Mouse (Mus musculus) stomach, embryonic 16.5 days (tissue): Measurements from ENCODE around the gene Surf6. TPM values are rescaled to one million over a fixed set of nuclear protein-coding genes. Genes with fewer than 3 reads are reported as not detected.
"Not testable (repeated sequence)": the region's sequence is repeated elsewhere in the genome, so short reads cannot be mapped to it uniquely, and the experiment has no call there.

ENCODE experiments used
- ATAC-seq: fragments of 200-750 bp; cut with Nextera tagmentation; 2 replicates; pipeline ENCODE4 v1.8.0; 2017; ENCODE audit warnings: moderate number of reproducible peaks, moderate TSS enrichment; ENCODE audit not compliant: insufficient read depth, low FRiP score
- H3K27ac ChIP-seq: fragments of 300-500 bp; sonication (generic); 2 replicates; pipeline ENCODE4 v1.5.1; 2014; ENCODE audit warnings: low read length
- H3K27me3 ChIP-seq: fragments of 300-500 bp; sonication (generic); 2 replicates; pipeline ENCODE4 v1.6.1; 2014; ENCODE audit warnings: low read length, control low read depth, mixed read lengths; ENCODE audit not compliant: control insufficient read depth, insufficient read depth
- H3K36me3 ChIP-seq: fragments of 300-500 bp; sonication (generic); 2 replicates; pipeline ENCODE4 v1.6.1; 2014; ENCODE audit warnings: low read length; ENCODE audit not compliant: control insufficient read depth, insufficient read depth
- H3K4me1 ChIP-seq: fragments of 300-500 bp; sonication (generic); 2 replicates; pipeline ENCODE4 v1.6.1; 2014; ENCODE audit warnings: low read length, control low read depth, mixed read lengths; ENCODE audit not compliant: control insufficient read depth, insufficient read depth
- H3K4me2 ChIP-seq: fragments of 300-500 bp; sonication (generic); 2 replicates; pipeline ENCODE4 v1.6.1; 2014; ENCODE audit warnings: low read depth, low read length, mixed read lengths
- H3K4me3 ChIP-seq: fragments of 300-500 bp; sonication (generic); replicated peaks from 2 replicates; pipeline ENCODE4 v1.5.1; 2014; ENCODE audit warnings: mild to moderate bottlenecking, low read length
- H3K9ac ChIP-seq: fragments of 300-500 bp; sonication (generic); 2 replicates; pipeline ENCODE4 v1.6.1; 2014; ENCODE audit warnings: low read length
- H3K9me3 ChIP-seq: fragments of 300-500 bp; sonication (generic); replicated peaks from 2 replicates; pipeline ENCODE4 v1.6.1; 2016; ENCODE audit warnings: low read length, control low read depth; ENCODE audit not compliant: control insufficient read depth
- WGBS: fragments of 180-500 bp; shearing (Covaris S2); extraction: QIAGEN DNeasy Blood & Tissue Kit; methylation state at CpG from one replicate; pipeline ENCODE4 v1.1.7; 2014; 5-methylcytosine and 5-hydroxymethylcytosine counted together
- polyA plus RNA-seq: library from polyadenylated mRNA; unstranded; fragments of >200 nt; fragmentation: Nextera tagmentation; extraction: Ambion mirVana; gene quantifications from 2 replicates; pipeline ENCODE4 v1.2.1, GENCODE M21; 2015

Surf6 gene
- polyA plus RNA-seq, 1 experiment from 2014 or later: 25.1 TPM

DNA sequence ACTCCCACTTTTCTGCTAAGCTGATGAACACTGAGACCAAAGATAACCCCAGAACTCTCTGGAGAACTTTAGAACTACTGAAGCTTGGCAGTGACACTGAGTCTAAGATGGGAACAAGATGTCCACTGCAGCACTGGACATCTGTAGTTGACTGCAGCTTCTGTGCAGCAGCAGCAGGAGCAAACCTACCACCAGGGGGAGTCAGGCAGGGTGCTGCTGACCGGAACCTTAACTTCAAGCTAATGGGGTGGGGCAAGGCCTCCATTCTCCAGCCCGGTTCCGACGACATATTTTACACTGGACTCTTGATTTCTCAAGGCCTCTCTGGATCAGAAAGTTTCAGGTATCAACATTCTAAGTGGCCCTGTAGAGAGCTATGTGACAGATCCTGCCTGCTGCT, 4.4 kb upstream of the Surf6 start:
- no peaks in the 10 kb centered on the region for H3K9me3 ChIP-seq
- H3K27me3 ChIP-seq: no peaks in the 10 kb centered on the region
- peaks cover 16% of the 10 kb centered on the region for H3K36me3 ChIP-seq
- H3K4me1 ChIP-seq: peaks cover 29% of the 10 kb centered on the region
- 50% methylated on average over 4 of the region's 4 CpGs for WGBS
- ATAC-seq: no peak
- H3K4me3 ChIP-seq: no peak overlapping the region
- no peak overlapping the region for H3K4me2 ChIP-seq
- no peak overlapping the region for H3K27ac ChIP-seq
- no peak overlapping the region for H3K9ac ChIP-seq

GRCm38 (mm10) chr2:26906431-26906830, 3.8 kb upstream of the Surf6 start:
- H3K4me3 ChIP-seq: no peak overlapping the region
- H3K9me3 ChIP-seq: no peaks in the 10 kb centered on the region
- no peak for ATAC-seq
- peaks cover 14% of the 10 kb centered on the region; the same call in 1 of the 2 replicates for H3K36me3 ChIP-seq
- H3K4me1 ChIP-seq: peaks cover 30% of the 10 kb centered on the region
- no peak overlapping the region for H3K27ac ChIP-seq
- no peaks in the 10 kb centered on the region for H3K27me3 ChIP-seq
- H3K9ac ChIP-seq: no peak overlapping the region
- WGBS: 93% methylated on average over 3 of the region's 3 CpGs
- H3K4me2 ChIP-seq: no peak overlapping the region

DNA sequence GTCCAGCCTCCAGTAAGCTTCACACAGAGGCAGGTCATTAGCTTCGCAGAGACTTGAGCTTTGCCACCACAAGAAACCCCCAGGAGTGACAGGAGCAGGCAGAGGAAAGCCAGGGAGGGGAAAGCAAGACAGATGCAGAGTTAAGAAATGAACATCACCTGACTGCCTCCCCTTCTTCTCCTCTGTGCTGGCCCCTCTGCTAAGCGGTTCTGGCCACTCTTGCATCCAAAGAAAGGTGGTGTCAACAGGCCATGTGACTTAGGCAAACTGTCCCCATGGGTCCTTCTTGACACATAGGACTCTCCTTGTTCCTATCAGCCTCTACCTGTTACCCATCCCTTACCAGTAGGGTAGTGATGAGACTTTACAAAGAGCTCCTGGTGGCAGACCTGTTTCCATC, 3.3 kb upstream of the Surf6 start:
- Histone ChIP-seq H3K9ac (no peak overlapping the region), H3K4me1 (peaks cover 34% of the 10 kb centered on the region), H3K36me3 (peaks cover 14% of the 10 kb centered on the region; the same call in 1 of the 2 replicates), H3K4me3 (no peak overlapping the region), H3K4me2 (no peak overlapping the region), H3K9me3 (no peaks in the 10 kb centered on the region), H3K27ac (no peak overlapping the region), H3K27me3 (no peaks in the 10 kb centered on the region)
- no peak for ATAC-seq
- 93% methylated on average over 2 of the region's 2 CpGs for WGBS

GRCm38 (mm10) chr2:26903311-26903710, 632 bp upstream of the Surf6 start:
- peaks cover 27% of the 10 kb centered on the region for H3K36me3 ChIP-seq
- peak overlapping the region; percentile 71 for H3K4me2 ChIP-seq
- H3K4me3 ChIP-seq: peak overlapping the region; percentile 78
- WGBS: 12% methylated on average over 7 of the region's 7 CpGs
- ATAC-seq: no peak
- peak overlapping the region; percentile 86 for H3K27ac ChIP-seq
- no peaks in the 10 kb centered on the region for H3K9me3 ChIP-seq
- peak overlapping the region; percentile 92 for H3K9ac ChIP-seq
- H3K4me1 ChIP-seq: peaks cover 27% of the 10 kb centered on the region
- no peaks in the 10 kb centered on the region for H3K27me3 ChIP-seq

GRCm38 (mm10) chr2:26901834-26902400, 762 bp downstream of the Surf6 start:
- ATAC-seq: no peak
- H3K4me2 ChIP-seq: peak overlapping the region; percentile 71
- H3K9ac ChIP-seq: peak overlapping the region; percentile 92
- WGBS: 7% methylated on average over 7 of the region's 7 CpGs
- peaks cover 31% of the 10 kb centered on the region for H3K36me3 ChIP-seq
- H3K4me3 ChIP-seq: peak overlapping the region; percentile 78
- H3K9me3 ChIP-seq: no peaks in the 10 kb centered on the region
- H3K27ac ChIP-seq: peak overlapping the region; percentile 77; the same call in 1 of the 2 replicates
- no peaks in the 10 kb centered on the region for H3K27me3 ChIP-seq
- peaks cover 24% of the 10 kb centered on the region for H3K4me1 ChIP-seq

- 56% methylated on average over 1 of the region's 1 CpGs for WGBS
- peaks cover 24% of the 10 kb centered on the region for H3K4me1 ChIP-seq
- H3K4me3 ChIP-seq: no peak overlapping the region
- peaks cover 35% of the 10 kb centered on the region for H3K36me3 ChIP-seq
- no peaks in the 10 kb centered on the region for H3K27me3 ChIP-seq
- no peak overlapping the region for H3K9ac ChIP-seq
- H3K9me3 ChIP-seq: no peaks in the 10 kb centered on the region
- no peak overlapping the region for H3K27ac ChIP-seq
- H3K4me2 ChIP-seq: no peak overlapping the region
- no peak for ATAC-seq
Measured at GRCm38 (mm10) chr2:26900731-26901130, 1.9 kb downstream of the Surf6 start.

GRCm38 (mm10) chr2:26895898-26896297, 6.8 kb downstream of the Surf6 start:
- WGBS: 90% methylated on average over 4 of the region's 4 CpGs
- Histone ChIP-seq H3K9me3 (no peaks in the 10 kb centered on the region), H3K4me1 (peaks cover 2% of the 10 kb centered on the region; the same call in 1 of the 2 replicates), H3K27me3 (no peaks in the 10 kb centered on the region), H3K4me2 (no peak overlapping the region), H3K9ac (no peak overlapping the region), H3K36me3 (peaks cover 48% of the 10 kb centered on the region), H3K4me3 (no peak overlapping the region), H3K27ac (no peak overlapping the region)
- no peak for ATAC-seq

- not testable (repeated sequence) for H3K4me2 ChIP-seq, H3K27ac ChIP-seq, H3K9ac ChIP-seq, H3K9me3 ChIP-seq, H3K36me3 ChIP-seq, H3K27me3 ChIP-seq, H3K4me3 ChIP-seq, ATAC-seq, H3K4me1 ChIP-seq
- WGBS: 76% methylated on average over 4 of the region's 4 CpGs
Measured at GRCm38 (mm10) chr2:26886170-26886569, 16.5 kb downstream of the Surf6 start.

- not testable (repeated sequence) for H3K9ac ChIP-seq, H3K4me3 ChIP-seq, H3K27me3 ChIP-seq, H3K4me2 ChIP-seq, H3K27ac ChIP-seq, H3K4me1 ChIP-seq, ATAC-seq, H3K36me3 ChIP-seq, H3K9me3 ChIP-seq
- 88% methylated on average over 2 of the region's 2 CpGs for WGBS
Measured at GRCm38 (mm10) chr2:26885541-26885940, 17.1 kb downstream of the Surf6 start.
